Mouse (Mus musculus) adrenal gland, postnatal 25 days (tissue): ENCODE data around the gene Rbms3. TPM values are rescaled to one million over a fixed set of nuclear protein-coding genes. Genes with fewer than 3 reads are reported as not detected.

Source experiments
- DNase-seq: peaks from one replicate; pipeline ENCODE4 v3.0.0; 2021; ENCODE audit warnings: mixed read lengths
- total RNA-seq: library from RNA; stranded (reverse); gene quantifications from 2 replicates; pipeline ENCODE4 v1.2.3, GENCODE M21; 2021

Rbms3 gene
- total RNA-seq, 1 experiment from 2014 or later: 26.5 TPM

- DNase-seq: no peak
These were observed 742.6 kb downstream of the Rbms3 start for GRCm38 (mm10) chr9:116886973-116887680.

GRCm38 (mm10) chr9:116885617-116886016 is 744.1 kb downstream of the Rbms3 start:
- no peak for DNase-seq

DNA sequence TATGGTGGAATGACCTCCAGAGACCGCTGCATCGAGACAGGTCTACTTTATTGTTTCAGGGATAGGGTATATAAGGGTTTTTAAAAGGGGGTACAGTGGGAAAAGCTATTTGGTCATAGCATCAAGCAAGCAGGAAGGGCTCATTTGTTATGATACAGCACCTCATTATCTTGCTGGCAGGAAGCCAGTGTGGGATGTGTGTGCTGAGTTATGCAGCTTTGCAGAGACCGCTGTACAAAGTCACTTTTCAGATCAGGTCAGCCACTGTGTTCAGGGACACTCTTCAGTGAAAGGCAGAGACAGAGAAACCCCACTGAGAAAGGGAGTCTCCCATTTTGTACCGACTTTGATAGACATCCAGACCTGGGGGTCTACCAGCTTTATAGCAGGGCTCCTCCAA is 749.2 kb downstream of the Rbms3 start:
- DNase-seq: no peak

GRCm38 (mm10) chr9:116879600-116880457 is 749.9 kb downstream of the Rbms3 start:
- DNase-seq: no peak

GRCm38 (mm10) chr9:116876786-116877185 is 752.9 kb downstream of the Rbms3 start:
- DNase-seq: no peak

- no peak for DNase-seq
These were observed 755.8 kb downstream of the Rbms3 start for GRCm38 (mm10) chr9:116873976-116874320.

DNA sequence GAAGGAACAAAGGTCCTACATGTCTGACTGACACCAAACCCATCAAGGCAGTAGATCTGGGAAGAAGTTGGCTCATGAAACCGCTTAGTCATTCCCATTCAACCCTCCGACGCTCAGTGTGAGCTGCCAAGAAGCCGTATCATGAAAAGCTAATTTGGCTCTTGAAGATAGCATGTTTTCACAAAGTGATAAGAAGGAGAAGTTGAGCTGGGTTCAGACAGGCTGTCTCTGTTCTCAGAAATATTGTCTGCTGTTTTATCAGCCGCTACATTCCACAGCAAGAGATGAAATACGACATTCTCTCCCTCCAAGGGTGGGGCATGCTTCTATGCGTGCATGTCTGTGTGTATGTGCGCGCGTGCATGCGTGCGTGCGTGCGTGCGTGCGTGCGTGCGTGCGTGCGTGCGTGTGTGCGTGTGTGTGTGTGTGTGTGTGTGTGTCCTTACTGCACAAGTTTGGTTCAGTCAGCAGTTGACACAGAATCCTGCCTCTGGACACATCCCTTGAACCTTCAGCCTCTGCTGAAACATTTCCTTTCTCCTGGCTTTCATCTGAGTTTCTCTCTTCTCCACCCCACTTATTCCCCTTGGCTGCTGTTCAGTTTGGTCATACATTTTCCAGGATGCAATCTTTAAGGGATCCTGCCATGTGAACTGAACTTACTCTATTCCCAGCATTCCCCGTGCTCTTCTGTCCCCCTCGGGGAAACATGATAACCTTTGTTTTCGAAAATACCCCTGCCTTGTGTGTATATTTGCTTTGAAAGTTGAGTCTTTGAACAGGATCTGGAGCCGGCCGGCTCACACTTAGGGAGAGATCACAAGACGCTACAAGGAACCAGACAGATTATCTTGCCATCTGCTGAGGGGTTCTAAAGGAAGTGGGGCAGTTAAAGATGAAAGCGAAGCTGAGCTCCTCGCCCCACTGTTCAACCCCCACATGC is 756.4 kb downstream of the Rbms3 start:
- peak; percentile 18 for DNase-seq

DNA sequence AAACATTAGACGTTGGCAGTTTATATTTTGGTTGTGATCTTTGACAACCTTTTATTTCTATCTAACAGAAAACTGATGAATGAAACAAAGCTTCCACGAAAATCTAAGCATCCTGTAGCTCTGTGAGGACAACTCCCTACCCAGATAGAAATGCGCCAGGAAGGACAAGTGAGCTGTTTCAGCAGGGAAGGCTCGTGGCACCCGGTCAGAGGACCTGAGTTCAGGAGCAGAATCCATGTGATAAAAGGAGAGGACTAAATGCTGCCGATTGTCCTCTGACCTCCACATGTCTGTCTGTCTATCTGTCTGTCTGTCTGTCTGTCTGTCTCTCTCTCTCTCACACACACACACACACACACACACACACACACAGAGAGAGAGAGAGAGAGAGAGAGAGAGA is 757.4 kb downstream of the Rbms3 start:
- DNase-seq: no peak

- DNase-seq: no peak
These were observed 758.1 kb downstream of the Rbms3 start for GRCm38 (mm10) chr9:116871576-116871975.

- DNase-seq: no peak
These were observed 763.7 kb downstream of the Rbms3 start for GRCm38 (mm10) chr9:116866060-116866459.

DNA sequence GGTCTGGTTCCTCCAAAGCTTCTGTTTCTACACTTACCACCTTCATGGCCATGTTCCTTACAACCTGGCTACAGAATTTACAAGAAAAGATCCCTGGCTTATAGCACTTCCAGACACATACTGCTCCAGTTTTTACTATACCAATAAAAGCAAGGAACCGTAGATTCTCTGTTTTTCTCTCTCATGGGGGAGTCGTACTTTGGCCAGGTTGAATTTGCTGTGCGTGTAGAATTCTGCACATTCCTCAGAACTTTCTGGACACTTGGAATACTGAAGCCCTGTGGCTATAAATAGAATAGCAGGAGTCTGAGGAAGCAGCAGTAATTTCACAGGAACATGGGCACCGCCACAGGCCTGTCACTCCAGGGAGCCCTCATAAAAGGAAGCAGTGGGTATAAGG is 766.1 kb downstream of the Rbms3 start:
- DNase-seq: no peak

- DNase-seq: no peak
These were observed 767.4 kb downstream of the Rbms3 start for GRCm38 (mm10) chr9:116862341-116862740.

- DNase-seq: no peak
These were observed 771.7 kb downstream of the Rbms3 start for GRCm38 (mm10) chr9:116857861-116858595.

GRCm38 (mm10) chr9:116857151-116857550 is 772.6 kb downstream of the Rbms3 start:
- DNase-seq: no peak

DNA sequence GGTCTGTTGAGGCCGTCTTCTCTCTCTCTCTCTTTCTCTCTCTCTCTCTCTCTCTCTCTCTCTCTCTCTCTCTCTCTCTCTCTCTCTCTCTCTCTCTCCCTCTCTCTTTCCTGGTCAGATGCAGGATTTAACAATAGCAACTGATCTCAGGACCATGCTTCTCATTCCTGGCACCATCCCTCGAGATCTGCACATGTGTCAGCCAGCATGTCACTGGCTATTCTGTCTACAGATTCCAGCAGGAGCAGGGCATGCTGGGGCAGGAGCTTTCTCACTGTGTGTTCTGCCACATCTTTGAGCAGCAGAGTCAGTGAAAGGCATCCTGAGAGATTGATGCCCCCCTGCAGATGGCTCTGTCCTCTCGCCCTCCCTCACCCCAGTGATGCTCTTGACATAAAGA is 774.0 kb downstream of the Rbms3 start:
- no peak for DNase-seq

- no peak for DNase-seq
These were observed 780.8 kb downstream of the Rbms3 start for GRCm38 (mm10) chr9:116848905-116849304.

GRCm38 (mm10) chr9:116848166-116848565 is 781.5 kb downstream of the Rbms3 start:
- no peak for DNase-seq

- DNase-seq: no peak
These were observed 782.2 kb downstream of the Rbms3 start for GRCm38 (mm10) chr9:116847241-116848135.

DNA sequence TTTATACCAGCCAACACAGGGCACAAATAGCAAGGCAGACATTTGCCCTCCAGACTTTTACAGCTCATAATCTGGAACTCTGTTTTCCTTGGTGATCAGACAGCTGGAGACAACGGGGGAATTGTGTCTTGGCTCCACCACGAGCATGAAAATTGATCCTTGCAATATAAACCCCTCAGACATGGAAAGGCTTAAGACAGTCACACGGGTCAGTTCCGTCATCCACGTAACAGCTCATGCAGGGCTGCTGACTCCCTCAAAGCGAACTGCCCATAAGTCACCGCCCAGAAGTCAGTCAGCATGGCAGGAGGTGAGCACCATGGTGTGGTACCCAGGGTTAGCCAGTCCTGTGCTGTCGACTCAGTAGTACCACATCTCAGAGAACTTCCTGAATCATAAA is 794.8 kb downstream of the Rbms3 start:
- DNase-seq: no peak

DNA sequence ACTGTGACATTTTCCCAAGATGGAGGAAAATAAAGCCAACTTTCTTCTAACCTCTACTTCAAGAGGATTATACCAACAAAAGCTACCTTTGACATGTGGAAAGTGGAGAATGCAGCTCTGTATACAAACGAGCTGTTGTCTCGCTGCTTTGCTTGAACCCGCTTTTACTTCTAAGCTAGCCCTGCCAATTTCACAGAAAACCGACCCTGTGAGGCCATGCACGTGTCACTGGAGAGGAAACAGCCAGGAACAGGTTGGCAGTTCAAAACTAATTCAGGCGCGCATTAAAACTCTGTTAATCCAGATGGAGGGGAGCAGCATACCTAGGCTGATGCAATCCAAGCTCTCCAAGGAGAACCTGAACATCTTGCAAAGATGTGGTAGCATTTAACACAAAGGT is 796.0 kb downstream of the Rbms3 start:
- DNase-seq: no peak

DNA sequence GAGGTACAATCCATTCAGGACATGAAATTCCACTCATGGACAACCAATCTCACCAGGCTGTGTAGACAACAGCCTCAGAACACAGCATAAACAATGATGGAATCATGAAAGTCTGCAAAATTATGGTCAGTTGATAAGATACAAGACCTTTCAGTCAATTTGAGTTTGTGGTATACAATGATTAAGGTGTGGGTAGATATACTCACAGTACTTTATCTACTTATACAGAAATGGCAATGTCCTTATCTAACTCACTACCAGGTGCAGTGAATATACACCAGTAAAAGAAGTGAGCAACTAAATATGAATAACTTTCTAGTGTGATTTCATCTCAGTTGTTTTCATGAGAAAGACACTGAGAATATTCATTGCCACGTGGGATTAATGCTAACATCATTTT is 796.9 kb downstream of the Rbms3 start:
- DNase-seq: no peak
